ENCODE assay signal across 20 mouse cellular contexts in the genomic region with DNA sequence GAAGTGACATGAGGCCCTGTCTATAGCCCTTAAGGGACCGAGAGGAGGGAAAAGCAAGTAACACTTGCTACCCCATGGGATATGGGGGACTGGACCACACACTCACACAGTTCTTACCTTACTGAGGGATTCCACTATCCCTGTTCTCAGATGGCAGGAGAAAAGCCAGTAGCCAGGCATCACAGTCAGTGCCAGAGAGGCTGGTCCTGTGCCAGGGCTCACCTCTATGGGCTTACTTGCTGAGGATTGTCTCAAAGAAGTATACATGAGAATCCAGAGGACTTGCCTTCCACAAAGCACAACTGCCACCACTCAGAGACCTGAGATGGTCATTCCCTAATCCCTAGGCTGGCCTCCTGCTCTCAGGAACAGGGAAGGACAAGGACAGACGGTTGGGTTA.
DNase-seq lines count a peak whose midpoint lies in the region; ATAC-seq and TF ChIP-seq lines count a peak whose summit lies in the region.
"Had no signal": no experiment of that assay in that cellular context is flagged by ENCODE, and none has a peak within 500 bp of the region (broad histone marks: within the 10 kb centered on the region; RNA-seq: fewer than 3 reads in every experiment).

No protein-coding gene starts in this region.

- 84% methylated on average over 2 of the region's 2 CpGs for WGBS in forebrain, embryonic 15.5 days

- no peaks in the 10 kb centered on the region for H3K27me3 ChIP-seq in forebrain, embryonic 15.5 days
- H3K27me3 ChIP-seq: CH12.LX; embryonic facial prominence, embryonic 13.5 days; heart, embryonic 13.5 days; hindbrain, embryonic 15.5 days; kidney, embryonic 15.5 days; Patski had no signal

- peak overlapping the region; percentile 46 for H3K27ac ChIP-seq in gastrocnemius, adult 2 months
- H3K27ac ChIP-seq in forebrain, embryonic 15.5 days (replicated peaks), result no peak overlapping the region
- H3K27ac ChIP-seq: embryonic facial prominence, embryonic 13.5 days; heart, adult 2 months; heart, embryonic 13.5 days; hindbrain, embryonic 15.5 days; kidney, embryonic 15.5 days had no signal

- no peak for TF ChIP-seq CTCF in gastrocnemius, adult 2 months (IDR thresholded peaks at IDR 0.05)

- no peaks in the 10 kb centered on the region for H3K4me1 ChIP-seq in forebrain, embryonic 15.5 days

- DNase-seq in gastrocnemius, adult 2 months, result no peak
- no peak for DNase-seq in gastrocnemius, adult 8-10 months (ENCODE audit: low spot score in 2 of 2)
- DNase-seq in cerebellum, adult 18-20 months, result peak; percentile 77 to 79
- peak; percentile 75 for DNase-seq in cerebellum, adult 9-10 months
- peak; percentile 82 to 89 for DNase-seq in cerebellum, postnatal 25 days
- no peak for DNase-seq in lung, postnatal 10 days
- DNase-seq: gastrocnemius, postnatal 14 days; heart, adult 2 months; heart, postnatal 36 days; kidney, adult 2 months had no signal

- H3K9me3 ChIP-seq in forebrain, embryonic 15.5 days, result no peaks in the 10 kb centered on the region
- H3K9me3 ChIP-seq: embryonic facial prominence, embryonic 13.5 days; heart, embryonic 13.5 days; hindbrain, embryonic 15.5 days; kidney, embryonic 15.5 days had no signal

- intact Hi-C loops in gastrocnemius, adult 2 months (cut with DNase I), result no loop called here

- no peak overlapping the region for H3K4me2 ChIP-seq in forebrain, embryonic 15.5 days (replicated peaks)
- H3K4me2 ChIP-seq: embryonic facial prominence, embryonic 13.5 days; heart, embryonic 13.5 days; hindbrain, embryonic 15.5 days; kidney, embryonic 15.5 days had no signal

- H3K36me3 ChIP-seq in forebrain, embryonic 15.5 days, result peaks cover 28% of the 10 kb centered on the region

- no peak for ATAC-seq in forebrain, embryonic 15.5 days (replicated peaks)
- ATAC-seq: activated CD4-positive, CD25-positive, alpha-beta regulatory T cell, adult 4 months; forebrain, embryonic 14.5 days; intestine, embryonic 16.5 days; Patski had no signal

- H3K9ac ChIP-seq in forebrain, embryonic 15.5 days (replicated peaks), result no peak overlapping the region
- H3K9ac ChIP-seq: embryonic facial prominence, embryonic 13.5 days; heart, embryonic 13.5 days; hindbrain, embryonic 15.5 days; kidney, embryonic 15.5 days had no signal

- H3K4me3 ChIP-seq in gastrocnemius, adult 2 months, result no peak overlapping the region
- H3K4me3 ChIP-seq in forebrain, embryonic 15.5 days, result no peak overlapping the region
- H3K4me3 ChIP-seq: embryonic facial prominence, embryonic 13.5 days; heart, adult 2 months; heart, embryonic 13.5 days; hindbrain, embryonic 15.5 days; kidney, embryonic 15.5 days had no signal

Comparison
In these comparisons a context has a peak if more than half of its experiments do, and no peak if none do; other contexts are left out.
1. DNase-seq: peak in cerebellum, adult 18-20 months (2 of 2), cerebellum, adult 9-10 months (single experiment) and cerebellum, postnatal 25 days (2 of 2); none in gastrocnemius, adult 2 months (single experiment), gastrocnemius, adult 8-10 months (0 of 2) and lung, postnatal 10 days (single experiment).